Mouse (Mus musculus): ENCODE measurements around the gene Dnaic1.

DNA sequence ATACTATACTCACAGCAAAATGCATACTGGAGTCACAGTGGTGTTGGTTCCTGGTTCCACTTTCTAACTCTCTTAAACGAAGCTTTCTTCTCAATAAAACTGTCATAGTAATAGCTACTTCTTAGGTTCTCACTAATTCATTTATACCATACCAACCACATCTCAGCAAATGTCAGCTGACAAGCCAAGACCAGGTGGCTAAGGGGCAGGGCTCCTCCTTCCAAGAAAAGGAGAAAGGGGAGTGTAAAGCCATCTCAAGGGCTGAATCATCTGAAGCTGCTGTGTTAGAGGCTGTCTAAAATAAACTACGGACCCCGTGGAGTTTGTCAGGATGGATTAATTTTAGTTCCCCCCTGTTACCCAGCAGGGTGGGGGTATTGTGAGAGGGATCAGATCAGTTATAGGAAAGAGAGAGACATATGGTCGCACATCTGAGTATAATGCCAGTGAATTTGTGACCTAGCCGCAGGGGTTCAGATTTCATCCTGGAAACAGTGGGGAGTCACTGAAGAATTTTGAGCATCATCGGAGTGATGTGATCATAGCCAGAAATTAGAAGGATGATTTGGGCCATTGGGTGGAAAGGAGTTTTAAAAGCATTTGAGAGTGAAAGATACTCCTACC is 71.7 kb downstream of the Dnaic1 start:
- no peak for TF ChIP-seq CTCF (IDR thresholded peaks at IDR 0.05; ENCODE audit: insufficient read depth, low read length)
- TF ChIP-seq POLR2A (IDR thresholded peaks at IDR 0.05; ENCODE audit: borderline replicate concordance, extremely low read depth, low read depth, low read length) = no peak

All from lung, adult 2 months (tissue).